Mouse (Mus musculus): ENCODE measurements around the gene Utp3. TPM values are rescaled to one million over a fixed set of nuclear protein-coding genes. Genes with fewer than 3 reads are reported as not detected.
A peak's percentile ranks its signal among the peaks of the same experiment; 100 is the strongest.

Gene Utp3
- polyA plus RNA-seq, 1 experiment = 9.3 TPM

- no peak for TF ChIP-seq POLR2A (IDR thresholded peaks at IDR 0.05; ENCODE audit: low read depth, low read length)
- no peak for TF ChIP-seq CTCF (IDR thresholded peaks at IDR 0.05; ENCODE audit: extremely low read depth, insufficient read depth, insufficient read length, insufficient replicate concordance)
- DNase-seq (ENCODE audit: low read depth in 1 of 2, low spot score in 2 of 2) = no peak
- 68% methylated on average over 9 of the region's 9 CpGs for WGBS
- Histone ChIP-seq H3K4me3 (ENCODE audit: extremely low read depth, insufficient read depth, insufficient read length) (no peak overlapping the region), H3K4me1 (ENCODE audit: control insufficient read depth, insufficient read depth, insufficient read length) (peaks cover 2% of the 10 kb centered on the region; the same call in 1 of the 2 replicates), H3K36me3 (ENCODE audit: control insufficient read depth, insufficient read depth, low read length) (no peaks in the 10 kb centered on the region), H3K27me3 (ENCODE audit: control insufficient read depth, insufficient read depth, low read length) (no peaks in the 10 kb centered on the region), H3K27ac (ENCODE audit: insufficient read depth, low read length) (no peak overlapping the region)
These were observed 7.0 kb downstream of the Utp3 start for GRCm38 (mm10) chr5:88561080-88561814.

DNA sequence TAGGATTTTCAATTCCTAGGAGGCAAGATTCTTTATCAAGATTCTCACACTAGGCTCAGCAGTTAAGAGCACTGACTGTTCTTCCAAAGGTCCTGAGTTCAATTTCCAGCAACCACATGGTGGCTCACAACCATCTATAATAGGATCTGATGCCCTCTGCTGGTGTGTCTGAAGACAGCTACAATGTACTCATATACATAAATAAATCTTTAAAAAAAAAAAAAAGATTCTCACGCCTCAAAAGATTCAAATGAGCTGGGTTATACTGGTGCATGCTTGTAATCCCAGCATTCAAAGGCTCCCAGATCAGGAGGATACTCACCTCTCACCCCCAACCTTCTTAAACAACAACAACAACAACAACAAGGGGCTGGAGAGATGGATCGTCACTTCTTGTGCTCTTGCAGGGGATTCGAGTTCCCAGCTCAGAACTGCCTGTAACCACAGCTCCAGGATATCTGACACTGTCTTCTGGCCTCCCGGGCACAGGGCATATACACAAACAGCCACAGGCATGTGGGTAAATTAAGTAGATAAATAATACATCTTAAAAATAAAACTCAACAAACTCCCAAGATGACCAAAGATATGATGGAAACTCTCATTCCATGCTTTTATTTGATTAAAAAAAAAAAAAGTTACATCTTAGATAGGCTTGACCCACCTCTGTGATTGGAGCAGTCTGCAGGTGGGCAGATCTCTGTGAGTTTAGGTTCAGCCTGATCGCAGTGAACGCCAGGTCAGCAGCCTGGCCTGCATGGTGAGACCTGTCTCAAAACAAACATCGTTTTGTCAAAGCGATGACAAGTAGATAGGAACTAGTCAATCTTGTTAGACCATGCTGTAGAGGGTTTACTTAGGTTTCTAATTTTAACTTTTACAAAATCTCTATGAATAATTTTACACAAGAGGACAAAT, 8.9 kb downstream of the Utp3 start:
- no peaks in the 10 kb centered on the region for H3K36me3 ChIP-seq (ENCODE audit: control insufficient read depth, insufficient read depth, low read length)
- no peak for TF ChIP-seq CTCF (IDR thresholded peaks at IDR 0.05; ENCODE audit: extremely low read depth, insufficient read depth, insufficient read length, insufficient replicate concordance)
- no peak for TF ChIP-seq POLR2A (IDR thresholded peaks at IDR 0.05; ENCODE audit: low read depth, low read length)
- no peak overlapping the region for H3K27ac ChIP-seq (ENCODE audit: insufficient read depth, low read length)
- H3K27me3 ChIP-seq (ENCODE audit: control insufficient read depth, insufficient read depth, low read length) = no peaks in the 10 kb centered on the region
- H3K4me3 ChIP-seq (ENCODE audit: extremely low read depth, insufficient read depth, insufficient read length) = no peak overlapping the region
- 84% methylated on average over 8 of the region's 8 CpGs for WGBS
- H3K4me1 ChIP-seq (ENCODE audit: control insufficient read depth, insufficient read depth, insufficient read length) = peaks cover 2% of the 10 kb centered on the region
- no peak for DNase-seq (ENCODE audit: low read depth in 1 of 2, low spot score in 2 of 2)

DNA sequence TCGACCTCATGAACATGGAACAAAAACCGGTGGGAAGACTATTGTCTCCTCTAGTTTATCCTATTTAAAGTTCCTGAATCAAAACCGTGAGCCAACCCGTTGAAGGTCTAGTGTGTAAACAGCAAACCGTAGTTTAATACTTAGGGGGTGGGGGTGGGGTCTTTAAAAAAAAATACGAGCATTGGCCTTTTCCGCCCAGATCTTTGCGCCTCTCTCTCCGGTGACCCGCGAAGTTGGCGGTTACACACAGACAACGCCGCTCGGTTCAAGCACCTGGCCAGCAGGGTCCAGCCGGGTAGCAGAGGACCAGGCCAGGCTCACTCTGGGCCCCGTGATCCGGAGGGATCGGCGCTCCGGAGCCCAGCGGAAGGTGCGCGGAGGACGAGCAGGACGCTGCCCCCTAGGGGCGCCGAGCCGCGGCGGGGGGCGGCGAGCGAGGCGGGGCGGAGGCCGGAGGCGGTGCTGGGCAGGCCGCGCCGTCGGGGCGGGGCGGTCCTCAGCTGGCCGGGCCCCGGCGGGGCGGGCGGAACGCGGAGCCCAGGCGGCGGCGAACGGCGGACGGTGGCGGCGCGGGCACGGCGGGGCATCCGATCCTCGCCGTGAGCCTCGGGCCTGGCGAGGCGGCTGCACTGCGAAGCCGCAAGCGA, 10.4 kb downstream of the Utp3 start, which contains the start of gene Rufy3:
TSS of gene Rufy3 (plus strand) at position 540 of the 647 bp plus-strand sequence.
- H3K27me3 ChIP-seq (ENCODE audit: control insufficient read depth, insufficient read depth, low read length) = no peaks in the 10 kb centered on the region
- TF ChIP-seq POLR2A (IDR thresholded peaks at IDR 0.05; ENCODE audit: low read depth, low read length) (peak; percentile 26; the same call in 1 of the 2 replicates), CTCF (IDR thresholded peaks at IDR 0.05; ENCODE audit: extremely low read depth, insufficient read depth, insufficient read length, insufficient replicate concordance) (peak; percentile 28; the same call in 1 of the 2 replicates)
- peak; percentile 28 to 84 for DNase-seq (ENCODE audit: low read depth in 1 of 2, low spot score in 2 of 2)
- H3K36me3 ChIP-seq (ENCODE audit: control insufficient read depth, insufficient read depth, low read length) = no peaks in the 10 kb centered on the region
- H3K4me1 ChIP-seq (ENCODE audit: control insufficient read depth, insufficient read depth, insufficient read length) = peaks cover 2% of the 10 kb centered on the region
- peak within 1 kb of the TSS; percentile 90 for H3K27ac ChIP-seq (ENCODE audit: insufficient read depth, low read length)
- 1% methylated on average over 57 of the region's 71 CpGs for WGBS
- H3K4me3 ChIP-seq (ENCODE audit: extremely low read depth, insufficient read depth, insufficient read length) = peak within 1 kb of the TSS; percentile 98

DNA sequence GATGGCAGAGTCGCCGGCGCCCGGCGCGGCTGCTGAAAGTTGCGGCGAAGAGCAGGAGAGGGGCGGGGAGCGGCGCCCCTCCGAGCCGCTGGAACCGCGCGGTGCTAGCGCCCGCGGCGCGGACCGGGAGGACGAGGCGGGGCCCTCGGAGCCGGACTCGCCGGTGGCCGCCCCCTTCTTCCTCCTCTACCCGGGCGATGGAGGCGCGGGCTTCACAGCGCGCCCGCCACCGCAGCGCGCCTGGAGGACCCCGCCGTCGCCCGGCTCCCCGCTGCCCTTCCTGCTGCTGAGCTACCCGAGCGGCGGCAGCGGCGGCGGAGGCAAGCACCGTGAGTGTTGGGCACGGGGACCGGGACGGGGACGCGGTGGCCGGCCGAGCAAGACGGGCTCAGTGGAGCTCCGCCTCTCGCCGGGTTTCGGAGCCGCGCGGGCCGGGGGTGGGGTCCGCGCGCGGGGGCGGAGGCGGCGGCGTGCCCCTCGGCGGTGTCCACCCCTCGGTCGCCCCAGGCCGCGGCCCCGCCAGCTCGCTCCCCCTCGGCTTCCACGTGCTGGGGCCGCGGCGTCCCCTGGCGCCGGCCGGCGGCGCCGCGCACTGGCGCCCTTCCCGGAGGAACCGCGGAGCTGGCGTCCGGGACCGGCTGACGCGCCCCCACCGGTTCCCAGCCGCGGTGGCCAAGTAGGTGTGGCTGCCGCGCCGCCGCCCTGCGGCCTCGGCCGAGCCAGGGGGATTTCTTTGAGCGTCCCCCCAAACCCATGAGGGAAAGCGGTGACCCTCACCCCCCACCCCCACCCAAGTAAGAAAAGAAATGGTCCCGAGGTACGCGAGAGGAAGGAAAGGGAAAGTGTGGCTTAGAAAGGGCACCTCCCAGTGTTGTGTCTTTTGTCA, 11.1 kb downstream of the Utp3 start:
- peak overlapping the region; percentile 71 for H3K27ac ChIP-seq (ENCODE audit: insufficient read depth, low read length)
- TF ChIP-seq POLR2A (IDR thresholded peaks at IDR 0.05; ENCODE audit: low read depth, low read length) = no peak
- no peak for TF ChIP-seq CTCF (IDR thresholded peaks at IDR 0.05; ENCODE audit: extremely low read depth, insufficient read depth, insufficient read length, insufficient replicate concordance)
- H3K27me3 ChIP-seq (ENCODE audit: control insufficient read depth, insufficient read depth, low read length) = no peaks in the 10 kb centered on the region
- peaks cover 2% of the 10 kb centered on the region for H3K4me1 ChIP-seq (ENCODE audit: control insufficient read depth, insufficient read depth, insufficient read length)
- DNase-seq (ENCODE audit: low read depth in 1 of 2, low spot score in 2 of 2) = peak in 1 of 2 experiments; percentile 43
- no peaks in the 10 kb centered on the region for H3K36me3 ChIP-seq (ENCODE audit: control insufficient read depth, insufficient read depth, low read length)
- peak overlapping the region; percentile 98 for H3K4me3 ChIP-seq (ENCODE audit: extremely low read depth, insufficient read depth, insufficient read length)
- WGBS = 2% methylated on average over 88 of the region's 119 CpGs

GRCm38 (mm10) chr5:88566034-88566841, 12.0 kb downstream of the Utp3 start:
- 21% methylated on average over 14 of the region's 14 CpGs for WGBS
- H3K4me1 ChIP-seq (ENCODE audit: control insufficient read depth, insufficient read depth, insufficient read length) = peaks cover under 1% of the 10 kb centered on the region
- DNase-seq (ENCODE audit: low read depth in 1 of 2, low spot score in 2 of 2) = no peak
- no peak overlapping the region for H3K27ac ChIP-seq (ENCODE audit: insufficient read depth, low read length)
- H3K4me3 ChIP-seq (ENCODE audit: extremely low read depth, insufficient read depth, insufficient read length) = peak overlapping the region; percentile 98
- TF ChIP-seq POLR2A (IDR thresholded peaks at IDR 0.05; ENCODE audit: low read depth, low read length) (no peak), CTCF (IDR thresholded peaks at IDR 0.05; ENCODE audit: extremely low read depth, insufficient read depth, insufficient read length, insufficient replicate concordance) (no peak)
- no peaks in the 10 kb centered on the region for H3K27me3 ChIP-seq (ENCODE audit: control insufficient read depth, insufficient read depth, low read length)
- H3K36me3 ChIP-seq (ENCODE audit: control insufficient read depth, insufficient read depth, low read length) = peaks cover 1% of the 10 kb centered on the region; the same call in 1 of the 2 replicates
